Mouse (Mus musculus) kidney, adult 2 months (tissue): Measurements from ENCODE around the gene Slc39a13.
"Not testable (repeated sequence)": the region's sequence is repeated elsewhere in the genome, so short reads cannot be mapped to it uniquely, and the experiment has no call there.

ENCODE experiments used
- CTCF ChIP-seq: fragments of 200-500 bp; conservative IDR thresholded peaks from 2 replicates; pipeline ENCODE4 v1.5.1; 2011; ENCODE audit warnings: low read depth, mild to moderate bottlenecking, control low read depth, low read length, moderate library complexity, mixed read lengths; ENCODE audit not compliant: insufficient read depth, insufficient read length
- POLR2A ChIP-seq: fragments of 200-500 bp; IDR thresholded peaks from one replicate; pipeline ENCODE4 v1.6.1; 2011; ENCODE audit warnings: low read depth, low read length, control low read depth

DNA sequence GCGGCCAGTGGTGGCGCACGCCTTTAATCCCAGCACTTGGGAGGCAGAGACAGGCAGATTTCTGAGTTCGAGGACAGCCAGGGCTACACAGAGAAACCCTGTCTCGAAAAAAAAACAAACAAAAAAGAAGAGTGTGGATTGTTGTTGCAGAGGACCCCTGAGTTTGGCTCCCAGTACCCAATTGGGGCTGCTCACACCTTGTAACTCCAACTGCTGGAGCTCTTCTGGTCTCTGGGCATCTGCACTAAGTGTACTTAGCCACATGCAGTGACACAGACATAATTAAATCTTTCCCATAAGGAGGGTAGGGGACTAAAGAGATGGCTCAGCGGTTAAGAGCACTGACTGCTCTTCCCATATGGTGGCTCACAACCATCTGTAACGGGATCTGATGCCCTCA is 48.0 kb downstream of the Slc39a13 start:
- TF ChIP-seq CTCF, POLR2A: not testable (repeated sequence)
